Mouse (Mus musculus) E14TG2a.4 (cell line): ENCODE measurements at regions not wholly inside any gene's neighbourhood (a gene's known extent, or its start where the extent isn't known, plus 50 kb on each side); places are given as distances from the start of the nearest gene placed in this dataset.
A peak's percentile ranks its signal among the peaks of the same experiment; 100 is the strongest.

Experiments
- CTCF ChIP-seq: conservative IDR thresholded peaks from 2 replicates; pipeline ENCODE4 v1.5.1; 2014; ENCODE audit warnings: low read length
- NANOG ChIP-seq: IDR thresholded peaks from 2 replicates; pipeline ENCODE4 v1.6.1; 2014; ENCODE audit warnings: borderline replicate concordance, low read length, mixed read lengths

DNA sequence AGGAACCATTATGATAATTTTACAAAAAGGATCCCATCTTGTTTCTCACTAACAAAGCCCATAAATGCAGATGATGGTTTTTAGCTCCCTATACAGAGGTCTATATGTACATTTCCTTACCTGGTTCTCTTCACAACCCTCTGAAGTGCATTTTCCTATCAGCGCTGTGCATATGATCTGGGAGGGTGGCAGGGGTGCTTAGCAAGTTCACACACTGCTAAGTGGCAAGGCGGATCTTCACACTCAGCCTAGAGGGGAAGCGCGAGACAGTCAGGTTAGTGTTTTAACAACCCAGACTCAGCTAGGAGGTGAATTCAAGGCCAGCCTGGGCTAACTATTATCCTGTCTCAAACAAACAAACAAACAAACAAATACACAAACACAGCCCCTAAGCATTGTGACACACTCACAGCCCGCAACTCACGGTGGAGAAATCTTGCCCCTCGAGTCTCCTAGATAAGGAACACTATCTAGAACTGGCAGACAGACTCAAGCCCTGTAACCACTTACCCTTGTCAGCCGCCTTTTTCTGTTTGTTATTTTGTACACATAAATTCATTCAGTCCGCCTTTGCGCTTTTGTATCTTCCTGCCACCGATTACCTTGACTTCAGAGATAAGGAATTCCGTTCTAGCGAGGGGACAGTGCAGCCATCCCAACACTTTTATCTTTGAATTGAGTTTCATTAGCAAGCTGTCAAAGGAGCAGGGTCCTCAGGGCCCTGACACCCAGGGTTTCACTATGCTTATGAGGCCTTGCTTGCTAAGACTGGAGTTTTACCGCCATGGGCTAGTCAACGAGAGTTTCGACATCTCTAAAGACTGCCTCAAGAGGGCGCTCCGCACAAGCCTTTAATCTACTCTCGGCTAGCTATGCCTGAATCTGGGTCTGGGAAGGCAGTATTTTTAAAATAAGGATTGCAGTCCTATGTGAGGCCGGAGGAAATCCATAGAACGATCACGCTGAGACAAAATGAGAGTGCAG is 53.0 kb upstream of the Tiam2 start:
- peak; percentile 29 for TF ChIP-seq CTCF
- TF ChIP-seq NANOG, result no peak
